Mouse (Mus musculus) 416B (cell line): ENCODE measurements at regions not wholly inside any gene's neighbourhood (a gene's known extent, or its start where the extent isn't known, plus 50 kb on each side); places are given as distances from the start of the nearest gene placed in this dataset.

Experiments used
- DNase-seq: peaks from one replicate; pipeline ENCODE4 v3.0.0; 2011; ENCODE audit warnings: low read depth

DNA sequence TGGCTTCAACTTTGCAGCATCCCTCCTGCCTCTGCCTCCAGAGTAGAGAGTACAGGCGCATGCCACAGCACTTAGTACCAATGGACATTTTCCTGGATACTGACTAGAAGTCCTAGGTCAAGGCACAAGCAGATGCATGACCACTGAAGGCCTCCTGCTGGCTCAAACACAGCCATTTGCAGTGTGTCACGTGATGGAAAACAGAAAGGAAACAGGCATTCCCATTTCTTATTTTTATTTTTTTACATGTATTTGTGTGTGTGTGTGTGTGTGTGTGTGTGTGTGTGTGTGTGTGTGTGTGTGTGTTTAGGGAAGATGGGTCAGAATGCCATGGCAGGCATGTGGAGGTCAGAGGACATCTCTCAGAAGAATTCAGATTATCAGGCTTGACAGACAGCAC, 65.6 kb downstream of the Thap12 start:
- no peak for DNase-seq

DNA sequence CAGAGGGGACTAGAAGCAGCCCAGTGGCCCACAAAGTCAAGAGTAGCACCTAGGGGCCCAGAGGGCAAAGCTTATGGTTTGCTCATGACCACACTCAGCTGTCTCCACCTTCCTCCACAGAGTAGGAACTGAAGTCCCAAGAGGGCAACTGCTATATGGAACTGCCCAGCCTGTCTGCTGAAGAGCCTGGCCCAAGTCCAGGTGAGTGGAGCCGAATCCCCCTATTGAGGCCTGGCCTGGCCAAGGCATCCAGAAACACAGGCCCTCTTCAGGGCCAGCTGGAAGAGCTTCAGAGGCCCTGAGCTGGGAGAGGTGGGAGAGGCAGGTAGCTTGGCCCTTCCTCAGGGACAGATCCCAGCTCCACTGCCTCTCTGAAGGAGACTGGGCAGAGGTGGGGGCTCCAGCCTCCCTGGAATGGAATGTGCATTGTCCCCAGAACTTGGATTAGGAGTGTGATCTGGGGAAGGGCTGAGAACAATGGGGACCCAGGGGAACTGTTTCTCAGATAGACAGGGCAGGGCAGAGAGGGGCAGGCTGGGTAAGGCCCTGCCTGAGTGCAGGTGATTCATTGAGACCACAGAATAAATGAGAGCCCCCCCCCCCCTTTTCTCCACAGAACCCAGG, 65.7 kb upstream of the Wnt11 start:
- no peak for DNase-seq

DNA sequence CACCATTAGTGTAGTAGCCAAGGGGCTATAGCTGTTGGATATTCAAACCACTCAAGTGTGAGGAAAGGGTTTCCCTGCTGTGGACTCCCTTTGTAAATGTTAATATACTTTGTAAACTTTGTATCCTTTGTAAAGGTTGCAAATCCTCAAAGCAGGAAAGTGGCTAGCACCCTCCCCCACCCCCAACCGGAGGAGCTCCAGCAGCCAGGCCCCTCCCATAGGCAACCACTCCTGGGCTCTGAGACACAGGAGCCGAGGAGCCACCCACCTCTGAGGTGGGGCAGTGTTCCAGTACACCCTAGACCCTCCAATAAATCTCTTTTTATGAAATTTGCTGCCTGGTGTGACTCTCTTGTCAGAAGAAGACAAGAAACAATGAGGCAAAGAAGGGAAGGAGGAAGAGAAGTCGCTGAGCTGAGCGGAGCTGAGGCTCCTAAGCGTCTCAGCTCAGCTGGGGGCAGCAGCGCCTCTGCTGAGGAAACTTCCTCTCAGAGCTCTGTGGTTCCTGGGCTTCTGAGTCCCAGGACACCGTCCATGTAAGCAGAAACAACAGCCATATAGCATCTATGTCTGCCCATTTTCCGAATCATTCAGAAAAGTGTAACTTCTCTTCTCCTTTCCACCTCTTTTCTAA, 64.5 kb upstream of the Wnt11 start:
- DNase-seq, result peak; percentile 52

- DNase-seq, result no peak
Observed at GRCm38 (mm10) chr7:98771134-98771775, 63.7 kb upstream of the Wnt11 start.

DNA sequence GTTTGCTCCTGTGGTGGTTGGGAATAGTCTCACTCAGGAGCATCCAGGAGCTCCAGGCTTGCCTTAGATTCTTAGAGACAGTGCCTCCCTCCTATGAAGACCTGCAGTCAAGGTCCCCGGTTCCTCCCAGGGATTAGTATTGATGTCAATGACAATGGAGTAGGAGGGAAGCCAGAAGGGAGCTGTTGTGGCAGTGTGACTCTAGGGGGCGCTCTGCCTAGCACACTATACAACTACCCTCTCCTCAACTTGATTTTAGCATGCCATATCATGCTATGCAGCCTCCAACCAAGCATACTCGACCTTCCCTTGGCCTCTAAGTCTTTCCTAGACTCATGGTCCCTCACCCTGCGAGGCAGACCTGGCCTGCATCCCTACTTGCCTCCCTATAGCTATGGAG, 60.3 kb upstream of the Wnt11 start:
- DNase-seq, result no peak

DNA sequence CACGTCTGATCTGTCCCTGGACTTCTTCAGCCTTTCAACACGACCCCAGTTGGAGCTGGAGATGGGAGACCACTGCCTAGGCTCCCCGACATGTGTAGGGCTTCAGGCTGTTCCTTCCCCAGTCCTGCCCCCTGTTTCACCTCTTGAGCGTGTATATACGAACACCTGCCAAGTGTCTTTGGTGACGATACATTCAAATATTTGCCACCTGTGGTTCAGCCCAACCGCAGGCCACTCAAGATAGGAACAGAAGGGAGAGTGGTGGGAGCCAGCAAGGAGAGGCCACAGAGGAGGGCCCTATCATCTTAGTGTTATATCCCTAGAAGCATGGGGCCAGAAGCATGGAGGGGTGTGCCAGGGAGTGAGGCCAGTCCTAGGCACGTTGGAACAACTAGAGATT, 59.9 kb upstream of the Wnt11 start:
- DNase-seq, result no peak

- no peak for DNase-seq
Observed at GRCm38 (mm10) chr7:98777304-98777849, 57.5 kb upstream of the Wnt11 start.

DNA sequence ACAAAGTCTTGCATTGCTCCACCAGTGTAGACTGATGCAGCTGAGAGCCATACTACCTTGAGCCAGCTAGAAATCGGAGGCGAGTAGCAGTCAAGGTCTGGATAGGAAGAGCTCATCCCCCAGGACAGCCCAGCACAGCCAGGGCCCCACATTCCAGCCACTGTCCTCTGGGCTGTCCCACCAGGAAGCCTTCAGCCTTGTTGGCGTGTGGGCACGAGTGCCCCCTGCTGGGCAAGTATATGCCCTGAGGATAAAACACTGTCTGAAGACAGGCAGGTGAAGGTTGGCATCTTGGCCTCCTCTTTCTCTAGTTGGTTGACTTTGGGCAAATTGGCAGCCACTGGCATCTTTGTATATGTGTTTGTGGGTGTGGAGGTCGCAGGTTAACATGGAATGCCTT, 56.0 kb upstream of the Wnt11 start:
- peak; percentile 66 for DNase-seq

DNA sequence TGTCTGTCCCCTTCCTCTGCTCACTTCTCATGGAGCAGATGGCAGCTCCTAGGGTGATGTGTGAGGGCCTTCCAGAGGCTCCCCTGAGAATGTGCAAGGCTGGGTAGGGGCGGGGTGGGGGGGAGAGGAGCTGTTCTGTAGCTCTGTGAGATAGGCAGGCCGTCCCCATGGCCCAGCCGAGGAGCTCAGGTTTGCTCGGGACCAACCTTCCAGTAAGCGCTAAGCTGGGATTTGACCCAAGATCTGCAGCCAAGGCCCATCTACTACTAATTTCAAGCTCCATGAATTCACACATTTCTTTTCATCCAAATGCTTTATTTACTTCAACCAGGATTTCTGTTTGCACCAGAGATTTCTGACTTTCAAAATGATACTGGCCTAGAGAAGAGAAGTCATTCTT, 51.4 kb upstream of the Wnt11 start:
- DNase-seq, result no peak

DNA sequence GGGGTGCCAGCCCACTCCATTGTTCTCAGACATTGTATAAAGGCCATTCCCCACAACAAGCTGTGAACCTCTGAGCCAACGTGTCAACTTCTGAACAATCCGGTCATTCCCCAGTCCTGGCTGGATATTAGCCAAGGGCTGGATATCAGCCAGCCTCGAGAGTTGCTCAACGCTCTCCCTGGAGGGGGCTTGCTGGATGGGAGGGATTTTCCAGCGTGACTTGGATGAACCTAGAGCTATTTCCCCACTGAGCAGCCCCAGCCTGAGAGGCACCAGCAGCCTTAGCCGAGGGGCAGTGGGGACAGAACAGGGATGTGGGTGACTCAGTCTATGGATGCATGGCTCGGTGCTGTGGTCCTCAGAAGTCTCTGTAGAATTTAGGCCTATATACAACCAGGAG, 51.0 kb upstream of the Wnt11 start:
- DNase-seq, result no peak

DNA sequence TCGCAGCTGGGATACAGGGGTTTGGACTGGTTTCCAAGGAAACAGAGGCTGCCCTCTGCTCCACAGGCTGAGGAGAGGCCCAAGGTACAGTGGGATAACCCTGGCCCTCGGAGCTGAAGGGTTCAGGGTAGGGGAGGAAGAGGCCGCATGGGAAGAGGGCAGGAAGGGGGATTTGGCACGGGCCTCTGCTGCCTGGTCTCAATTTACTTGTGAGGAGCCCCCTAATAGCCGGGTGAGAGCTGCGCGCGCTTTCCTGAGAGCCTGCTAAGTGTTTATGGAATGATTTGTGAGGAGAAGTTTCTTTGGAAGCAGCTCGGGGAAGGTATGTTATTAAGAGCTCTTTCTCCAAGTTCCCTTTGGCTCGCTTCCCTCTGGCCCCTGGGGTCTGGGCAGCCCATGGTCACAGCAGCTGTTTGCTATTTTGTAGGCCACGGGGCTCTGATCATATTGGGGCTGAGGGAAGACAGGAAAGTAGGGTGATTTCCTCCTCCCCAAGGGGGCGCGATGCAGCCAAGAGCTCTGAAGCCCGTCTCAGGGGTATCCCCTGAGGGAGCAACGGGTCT, 50.5 kb upstream of the Wnt11 start:
- DNase-seq, result no peak
